Mouse (Mus musculus) adrenal gland, postnatal 36 days (tissue): ENCODE results near the gene Gas7. TPM values are rescaled to one million over a fixed set of nuclear protein-coding genes. Genes with fewer than 3 reads are reported as not detected.

ENCODE experiments used
- DNase-seq, 2 experiments: peaks; one replicate each; pipeline ENCODE4 v3.0.0; 2021; ENCODE audit warnings: mixed read lengths in 1 of 2
- long read RNA-seq, 2 experiments: library from polyadenylated mRNA; stranded (forward); transcript quantifications; one replicate each; pipeline ENCODE4 v2.0.0; 2021; ENCODE audit warnings: borderline sequencing depth in 2 of 2
- total RNA-seq, 2 experiments: library from RNA; stranded (reverse); gene quantifications; 2 replicates each; pipeline ENCODE4 v1.2.3; 2021

Gene Gas7
- total RNA-seq: 10 to 100 TPM; 37.2 to 76.3 TPM
- long read RNA-seq, experiment 1, partial matches to known transcripts: 1 of 6 reads
- long read RNA-seq, experiment 1, other reads (novel, unspliced or antisense): 5 of 6 reads
- long read RNA-seq, experiment 2, partial matches to known transcripts: 1 of 13 reads
- long read RNA-seq, experiment 2, other reads (novel, unspliced or antisense): 8 of 13 reads

- peak; percentile 76 to 86 for DNase-seq
Measured at GRCm38 (mm10) chr11:67454874-67455526, at the start of gene Gas7. TSS of gene Gas7 (plus strand) at chr11:67455437.

GRCm38 (mm10) chr11:67414346-67414940 lies 40.8 kb upstream of the Gas7 start:
- peak; percentile 8 to 36 for DNase-seq

- DNase-seq: no peak
Measured at GRCm38 (mm10) chr11:67423575-67423974, 31.7 kb upstream of the Gas7 start.

- peak; percentile 69 to 78 for DNase-seq
Measured at GRCm38 (mm10) chr11:67428196-67428595, 27.0 kb upstream of the Gas7 start.

DNA sequence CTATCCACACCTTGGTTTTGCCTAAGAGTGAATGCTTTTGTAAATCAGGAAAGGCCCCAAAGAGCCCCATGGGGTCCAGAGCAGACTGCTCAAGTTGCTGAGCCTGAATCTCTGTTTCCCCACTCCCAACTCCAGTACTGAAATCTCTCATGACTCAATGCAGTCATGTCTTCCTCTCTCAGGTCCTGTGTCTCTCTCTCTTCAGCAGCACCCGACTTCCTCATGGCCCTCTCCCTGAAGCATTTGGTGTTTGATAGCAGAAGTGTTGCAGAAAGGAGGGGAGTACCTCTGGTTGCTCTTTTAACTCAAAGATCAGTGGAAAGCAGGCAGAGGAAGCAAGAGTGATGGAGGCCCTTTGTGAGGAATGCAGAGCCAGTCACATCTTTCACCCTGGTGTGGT lies 25.4 kb upstream of the Gas7 start:
- DNase-seq: no peak

- DNase-seq: no peak
Measured at GRCm38 (mm10) chr11:67431116-67431645, 24.1 kb upstream of the Gas7 start.

DNA sequence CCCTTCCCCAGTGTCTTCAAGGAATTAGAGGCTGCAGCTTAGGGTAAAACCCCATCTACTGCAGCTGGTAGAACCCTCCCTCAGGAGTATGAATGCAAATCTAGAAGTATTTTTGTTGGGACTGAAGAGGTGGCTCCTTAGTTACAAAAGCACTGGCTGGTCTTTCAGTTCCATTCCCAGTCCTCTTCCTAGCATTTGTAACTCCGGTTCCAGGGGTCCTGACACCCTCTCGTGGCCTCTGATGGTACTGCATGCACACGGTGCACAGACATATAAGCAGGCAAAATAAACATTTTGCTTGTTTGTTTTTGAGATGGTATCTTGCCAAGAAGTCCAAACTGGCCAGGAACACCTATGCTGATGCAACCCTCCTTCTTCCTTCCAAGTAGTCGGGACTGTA lies 23.4 kb upstream of the Gas7 start:
- DNase-seq: no peak

GRCm38 (mm10) chr11:67433763-67434162 lies 21.5 kb upstream of the Gas7 start:
- DNase-seq: no peak

DNA sequence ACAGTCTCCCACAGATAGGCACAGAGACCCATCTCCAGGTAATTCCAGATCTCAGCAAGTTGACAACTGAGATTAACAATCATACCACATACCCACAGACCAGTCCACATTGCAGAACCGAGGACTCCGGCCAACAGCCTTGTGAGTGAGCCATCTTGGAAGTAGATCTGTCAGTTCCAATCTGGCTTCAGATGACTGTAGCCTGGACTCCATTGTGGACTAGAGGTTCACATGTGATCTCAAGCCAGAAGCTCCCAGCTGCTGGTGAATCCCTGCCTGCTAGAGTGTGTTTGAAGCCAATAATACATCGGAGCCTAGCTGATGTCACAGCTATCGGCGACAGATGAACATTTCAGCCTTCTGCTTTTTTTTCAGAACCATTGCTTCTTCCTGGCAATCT lies 16.5 kb upstream of the Gas7 start:
- DNase-seq: no peak

GRCm38 (mm10) chr11:67445058-67445825 lies 10.0 kb upstream of the Gas7 start:
- DNase-seq: no peak

DNA sequence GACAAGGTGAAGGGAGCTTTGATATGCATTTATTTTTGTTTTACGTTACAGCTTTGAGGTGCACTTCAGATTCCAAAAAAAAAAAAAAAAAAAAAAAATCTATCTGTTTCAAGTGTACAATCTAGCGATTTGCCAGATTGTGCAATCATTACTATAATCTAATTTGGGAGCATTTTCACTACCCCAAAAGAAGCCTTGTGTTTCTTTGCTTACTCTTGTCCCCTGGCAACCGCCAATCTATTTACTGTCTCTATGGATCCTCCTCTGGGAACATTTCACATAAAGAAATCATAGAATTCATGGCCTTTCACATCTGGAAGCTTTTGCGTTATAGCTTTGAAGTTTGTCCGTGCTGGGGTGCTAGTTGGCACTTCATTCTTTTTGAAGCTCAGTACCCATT lies 3.7 kb upstream of the Gas7 start:
- no peak for DNase-seq

GRCm38 (mm10) chr11:67455527-67455981 lies 317 bp downstream of the Gas7 start:
- DNase-seq: peak; percentile 61 to 75

DNA sequence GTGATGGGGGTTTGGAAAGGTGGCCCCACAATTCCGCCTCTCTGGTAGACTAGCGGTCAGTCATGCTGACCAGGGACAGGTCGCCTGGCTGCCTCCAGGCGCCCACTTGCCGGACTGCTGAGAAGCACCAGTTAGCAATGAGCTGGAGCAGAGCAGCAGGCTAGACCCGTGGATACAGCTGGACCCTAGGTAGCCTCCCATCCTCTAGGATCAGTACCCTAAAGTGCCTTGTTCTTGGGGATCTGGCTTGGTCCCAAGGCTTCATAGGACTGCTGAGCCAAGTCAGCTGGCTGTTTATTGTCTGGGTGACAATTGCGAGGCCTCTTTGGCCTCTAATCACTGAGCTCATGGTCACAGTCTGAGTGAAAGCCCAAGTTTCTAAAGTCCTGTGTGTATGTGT lies 792 bp downstream of the Gas7 start:
- DNase-seq: peak in 1 of 2 experiments; percentile 47

GRCm38 (mm10) chr11:67458171-67458570 lies 2.9 kb downstream of the Gas7 start:
- no peak for DNase-seq

- no peak for DNase-seq
Measured at GRCm38 (mm10) chr11:67467132-67467531, 11.9 kb downstream of the Gas7 start.

DNA sequence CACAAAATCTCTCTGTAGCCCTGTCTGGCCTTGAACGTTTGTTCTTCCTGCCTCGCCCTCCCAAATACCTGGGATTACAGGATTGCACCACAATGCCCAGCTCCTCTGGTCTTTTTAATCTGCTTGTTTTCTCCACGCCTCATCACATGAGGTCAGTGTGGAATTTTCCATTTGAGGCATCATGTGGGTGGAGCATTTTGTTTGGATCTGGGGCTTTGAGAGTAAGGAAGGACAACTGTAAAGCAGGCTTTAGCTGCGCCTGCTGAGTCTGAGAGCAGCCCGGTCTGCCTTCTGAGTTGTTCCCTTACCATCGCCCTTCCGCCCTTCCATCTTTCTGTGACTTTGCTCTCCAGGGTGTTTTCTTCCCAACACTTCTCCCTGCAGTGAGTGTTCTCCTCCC lies 13.6 kb downstream of the Gas7 start:
- DNase-seq: peak; percentile 68 to 72

- DNase-seq: no peak
Measured at GRCm38 (mm10) chr11:67474590-67474989, 19.4 kb downstream of the Gas7 start.

GRCm38 (mm10) chr11:67479534-67479933 lies 24.3 kb downstream of the Gas7 start:
- DNase-seq: no peak

DNA sequence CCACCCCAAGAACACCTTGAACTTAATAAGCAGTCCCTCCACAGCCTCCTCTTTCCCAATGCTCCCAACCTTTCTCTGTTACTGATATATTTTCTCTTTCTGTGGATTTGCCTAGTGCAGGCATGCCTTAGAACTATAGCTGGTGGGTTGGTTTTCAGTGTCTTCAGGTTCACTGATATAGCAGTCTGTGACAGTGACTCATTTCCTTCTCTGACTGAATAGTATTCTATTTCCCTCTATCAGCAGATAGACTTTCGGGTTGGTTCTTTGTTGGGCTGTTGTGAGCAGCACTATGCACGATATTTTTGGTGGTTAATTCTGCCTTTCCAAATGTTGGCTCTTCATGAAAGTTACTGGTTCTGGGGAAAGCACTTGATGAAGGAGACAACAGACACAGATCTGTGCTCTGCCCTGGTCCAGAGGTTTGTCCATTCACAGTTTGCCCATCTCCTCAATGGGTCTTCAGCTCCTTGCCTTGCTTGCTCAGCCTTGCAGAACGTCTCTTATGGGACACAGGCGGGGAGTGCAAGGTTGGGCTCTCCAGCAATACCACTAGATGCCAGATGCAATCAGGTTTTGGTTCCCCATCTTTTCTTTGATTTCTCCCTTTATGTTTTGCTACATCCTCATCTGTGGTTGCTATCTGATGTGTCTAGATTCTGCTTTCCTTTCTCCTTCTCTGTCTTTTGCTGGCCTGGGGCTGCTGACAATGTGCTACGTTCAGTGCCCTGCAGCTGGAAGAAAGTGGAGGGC lies 25.1 kb downstream of the Gas7 start:
- no peak for DNase-seq

- no peak for DNase-seq
Measured at GRCm38 (mm10) chr11:67481691-67482090, 26.5 kb downstream of the Gas7 start.

DNA sequence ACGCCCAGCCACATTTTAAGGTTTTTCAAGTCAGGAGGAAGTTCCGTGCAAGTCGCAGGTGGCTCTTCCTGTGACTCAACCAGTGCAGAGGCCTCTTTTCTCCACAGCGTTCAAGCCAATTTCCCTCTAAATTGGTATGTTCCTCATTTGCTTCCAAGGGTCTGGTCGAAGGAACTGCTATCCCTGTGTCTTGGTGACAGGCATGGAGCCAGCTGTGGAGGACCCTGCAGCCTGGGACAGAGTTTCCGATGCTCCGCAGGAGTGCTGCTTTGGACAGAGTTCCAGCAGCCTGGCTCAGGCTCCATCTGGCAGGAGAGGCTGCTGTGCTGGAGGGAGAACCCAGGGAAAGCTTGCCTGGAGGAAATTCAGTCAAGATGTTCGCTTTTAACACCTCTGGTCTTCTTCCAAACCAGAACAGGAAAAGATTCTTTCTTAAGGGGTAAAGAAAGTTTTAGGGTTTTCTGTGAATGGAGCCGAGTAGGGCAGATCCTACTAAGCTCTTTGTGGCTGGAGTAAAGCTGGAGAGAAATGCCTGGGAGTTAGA lies 27.1 kb downstream of the Gas7 start:
- no peak for DNase-seq

GRCm38 (mm10) chr11:67488156-67488555 lies 32.9 kb downstream of the Gas7 start:
- DNase-seq: no peak
